Mouse (Mus musculus): ENCODE data around the gene Map2k1. TPM values are rescaled to one million over a fixed set of nuclear protein-coding genes. Genes with fewer than 3 reads are reported as not detected.

Map2k1 gene
- polyA plus RNA-seq (2012; rRNA removed) = 33.4 and 40.5 TPM in 2 replicates

GRCm38 (mm10) chr9:64253021-64253904 lies at the start of gene Map2k1:
Gene Map2k1 (minus strand): TSS chr9:64253631.

GRCm38 (mm10) chr9:64281105-64281780 lies 27.8 kb upstream of the Map2k1 start, which contains the start of gene Tipin:
Gene Tipin (plus strand): TSS chr9:64281581.

DNA sequence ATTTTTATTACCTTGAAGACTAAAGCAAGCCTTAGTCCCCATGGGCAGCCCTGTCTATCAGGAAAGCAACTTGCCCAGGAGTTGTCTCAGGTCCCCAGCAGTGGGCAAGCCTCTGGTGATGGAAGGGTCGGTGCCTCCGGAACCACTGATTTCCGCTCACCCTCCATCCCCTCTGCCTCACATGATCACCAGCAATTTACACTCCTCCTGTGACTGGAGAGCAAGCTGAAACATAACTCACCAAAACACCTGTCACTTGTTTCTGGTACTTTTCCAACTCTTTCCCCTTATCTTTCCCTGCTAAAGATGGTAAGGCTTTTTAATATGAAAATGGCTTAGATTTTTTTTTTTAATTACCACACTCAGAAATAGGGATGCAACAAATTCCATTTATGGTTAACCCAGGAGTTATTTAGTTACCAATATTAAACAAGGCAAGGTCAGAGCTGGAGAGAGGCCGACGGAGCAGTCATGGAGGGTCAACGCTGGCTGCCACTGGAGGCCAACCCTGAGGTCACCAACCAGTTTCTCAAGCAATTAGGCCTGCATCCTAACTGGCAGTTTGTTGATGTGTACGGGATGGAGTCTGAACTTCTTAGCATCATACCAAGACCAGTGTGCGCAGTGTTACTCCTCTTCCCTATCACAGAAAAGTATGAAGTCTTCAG lies 18.5 kb downstream of the Map2k1 start, which contains the start of gene Uchl4:
Uchl4 (plus strand) TSS at position 434 of the 668 bp plus-strand sequence.

GRCm38 (mm10) chr9:64178974-64179646 lies 74.3 kb downstream of the Map2k1 start, which contains the start of gene Snapc5:
Gene Snapc5 (plus strand): TSS chr9:64179274.

DNA sequence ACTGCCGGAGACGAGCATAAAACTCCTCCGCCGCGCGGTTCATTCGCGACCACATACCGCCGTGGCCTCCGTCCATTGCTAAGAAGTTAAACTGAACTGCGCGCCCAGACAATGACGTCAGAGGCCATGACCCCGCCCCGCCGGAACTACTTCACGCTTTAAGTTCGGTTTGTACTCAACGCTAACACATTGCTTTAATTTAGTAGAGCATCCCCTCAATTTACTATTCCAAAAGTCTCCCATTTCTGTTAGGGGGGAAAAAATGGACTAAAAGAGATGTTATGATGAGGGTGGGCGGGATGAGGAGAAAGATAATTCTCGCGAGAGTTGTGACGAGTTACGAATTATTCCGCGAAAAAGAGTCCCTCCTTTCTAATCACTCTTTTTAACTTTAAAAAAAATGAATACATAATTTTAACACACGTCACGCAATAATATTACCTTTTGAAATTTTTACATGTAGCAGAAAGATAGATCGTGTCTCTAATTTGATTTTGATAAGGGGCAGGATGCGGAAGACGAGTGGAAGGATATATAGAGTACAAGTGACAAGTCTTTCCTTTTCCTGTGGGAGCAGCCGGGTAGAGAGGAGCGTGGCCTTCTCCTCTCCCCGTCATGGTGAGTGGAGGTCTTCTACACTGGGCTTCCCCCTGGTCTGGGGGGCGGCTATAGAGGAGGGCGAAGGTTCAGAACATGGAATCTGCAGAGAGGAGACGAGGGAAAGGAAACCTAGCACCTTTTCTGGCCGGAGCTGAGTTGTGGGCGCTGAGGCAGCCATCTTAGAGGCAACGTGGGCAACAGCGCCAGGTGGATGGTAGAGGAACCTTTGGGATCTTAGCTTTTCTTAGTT lies 80.4 kb downstream of the Map2k1 start, which contains the start of the genes Zwilch and Rpl4:
Zwilch (minus strand) TSS at position 289 of the 850 bp plus-strand sequence.
Rpl4 (plus strand) TSS at position 560 of the 850 bp plus-strand sequence.

Other genes with a start within 250 kb of the Map2k1 start
- gene Smad6, start 231.6 kb downstream of the Map2k1 start, polyA plus RNA-seq (2012; rRNA removed) = 5.3 and 7.6 TPM in 2 replicates
- gene Lctl, start 136.5 kb downstream of the Map2k1 start, polyA plus RNA-seq (2012; rRNA removed) = 0.02 and 0.04 TPM in 2 replicates
- 28.3 and 30.7 TPM in 2 replicates for gene Zwilch, start 80.5 kb downstream of the Map2k1 start, polyA plus RNA-seq (2012; rRNA removed)
- 876 and 901 TPM in 2 replicates for gene Rpl4, start 80.3 kb downstream of the Map2k1 start, polyA plus RNA-seq (2012; rRNA removed)
- gene Snapc5, start 74.4 kb downstream of the Map2k1 start, polyA plus RNA-seq (2012; rRNA removed) = 20.9 and 22.0 TPM in 2 replicates
- gene Uchl4, start 18.4 kb downstream of the Map2k1 start, polyA plus RNA-seq (2012; rRNA removed) = 0.28 TPM in 2 replicates
- gene Tipin, start 27.9 kb upstream of the Map2k1 start, polyA plus RNA-seq (2012; rRNA removed) = 78.3 and 86.2 TPM in 2 replicates
- gene Dis3l, start 87.7 kb upstream of the Map2k1 start, polyA plus RNA-seq (2012; rRNA removed) = 19.7 and 20.6 TPM in 2 replicates
- 9.0 and 10.1 TPM in 2 replicates for gene Megf11, start 132.0 kb upstream of the Map2k1 start, polyA plus RNA-seq (2012; rRNA removed)